Mouse (Mus musculus) neural tube, embryonic 10.5 days (tissue): Measurements from ENCODE around the gene Sipa1.

Experiments
- DNase-seq: peaks from one replicate; pipeline ENCODE4 v3.0.0-alpha.2; 2017; ENCODE audit warnings: low spot score; ENCODE audit errors: extremely low spot score

Gene Sipa1

GRCm38 (mm10) chr19:5646731-5647330 lies 16.7 kb downstream of the Sipa1 start:
- no peak for DNase-seq

GRCm38 (mm10) chr19:5645280-5645679 lies 18.2 kb downstream of the Sipa1 start:
- no peak for DNase-seq

- DNase-seq = no peak
These were observed 21.9 kb downstream of the Sipa1 start for GRCm38 (mm10) chr19:5641641-5642040.

GRCm38 (mm10) chr19:5641021-5641420 lies 22.5 kb downstream of the Sipa1 start:
- DNase-seq = no peak

- no peak for DNase-seq
These were observed 23.2 kb downstream of the Sipa1 start for GRCm38 (mm10) chr19:5640339-5640738.

GRCm38 (mm10) chr19:5638416-5639005 lies 25.0 kb downstream of the Sipa1 start:
- DNase-seq = no peak

- peak; percentile 88 for DNase-seq
These were observed 26.1 kb downstream of the Sipa1 start, which contains the start of gene Rela for GRCm38 (mm10) chr19:5637069-5638047. Rela (plus strand) TSS chr19:5637483.

- peak; percentile 29 for DNase-seq
These were observed 26.9 kb downstream of the Sipa1 start for GRCm38 (mm10) chr19:5636571-5637041.

- DNase-seq = no peak
These were observed 27.4 kb downstream of the Sipa1 start for GRCm38 (mm10) chr19:5636036-5636570.

- DNase-seq = no peak
These were observed 31.4 kb downstream of the Sipa1 start for GRCm38 (mm10) chr19:5632120-5632519.

- DNase-seq = no peak
These were observed 33.6 kb downstream of the Sipa1 start for GRCm38 (mm10) chr19:5629907-5630306.

- no peak for DNase-seq
These were observed 38.2 kb downstream of the Sipa1 start for GRCm38 (mm10) chr19:5625311-5625710.

- no peak for DNase-seq
These were observed 41.6 kb downstream of the Sipa1 start for GRCm38 (mm10) chr19:5621884-5622283.

- no peak for DNase-seq
These were observed 43.5 kb downstream of the Sipa1 start for GRCm38 (mm10) chr19:5620007-5620406.

- DNase-seq = no peak
These were observed 48.6 kb downstream of the Sipa1 start for GRCm38 (mm10) chr19:5614953-5615352.

GRCm38 (mm10) chr19:5612762-5613411 lies 50.6 kb downstream of the Sipa1 start:
- DNase-seq = no peak

GRCm38 (mm10) chr19:5611973-5612372 lies 51.5 kb downstream of the Sipa1 start:
- no peak for DNase-seq

GRCm38 (mm10) chr19:5609547-5610404 lies 53.7 kb downstream of the Sipa1 start, which contains the start of gene Kat5:
Kat5 (minus strand) TSS chr19:5610237.
- peak; percentile 99 for DNase-seq

GRCm38 (mm10) chr19:5609171-5609546 lies 54.3 kb downstream of the Sipa1 start:
- DNase-seq = no peak

GRCm38 (mm10) chr19:5608707-5609106 lies 54.8 kb downstream of the Sipa1 start:
- DNase-seq = no peak
